Mouse (Mus musculus) spleen, adult 2 months (tissue): ENCODE data around the gene Nop2. TPM values are rescaled to one million over a fixed set of nuclear protein-coding genes. Genes with fewer than 3 reads are reported as not detected.
A peak's percentile ranks its signal among the peaks of the same experiment; 100 is the strongest.

ENCODE experiments used
- DNase-seq, 2 experiments: peaks; one replicate each; pipeline versions ENCODE4 v3.0.0 to v3.0.0-alpha.2; 2012 to 2021; ENCODE audit warnings: low spot score in 2 of 2, low read depth in 1 of 2
- H3K27ac ChIP-seq: fragments of 200-500 bp; 2 replicates; pipeline ENCODE4 v1.5.1; 2012; ENCODE audit warnings: low read length, inconsistent platforms; ENCODE audit not compliant: insufficient read depth
- H3K27me3 ChIP-seq: fragments of 200-500 bp; 2 replicates; pipeline ENCODE4 v1.6.1; 2012; ENCODE audit warnings: mild to moderate bottlenecking, moderate library complexity, low read length, inconsistent platforms; ENCODE audit not compliant: control insufficient read depth, insufficient read depth
- H3K36me3 ChIP-seq: fragments of 200-500 bp; 2 replicates; pipeline ENCODE4 v1.6.1; 2012; ENCODE audit warnings: mild to moderate bottlenecking, low read length, inconsistent platforms; ENCODE audit not compliant: control insufficient read depth, insufficient read depth
- H3K4me1 ChIP-seq: fragments of 200-500 bp; 2 replicates; pipeline ENCODE4 v1.6.1; 2011; ENCODE audit warnings: inconsistent platforms; ENCODE audit not compliant: control insufficient read depth, insufficient read depth, insufficient read length
- H3K4me3 ChIP-seq: fragments of 200-500 bp; 2 replicates; pipeline ENCODE4 v1.5.1; 2011; ENCODE audit warnings: mild to moderate bottlenecking, inconsistent platforms; ENCODE audit not compliant: insufficient read depth, insufficient read length; ENCODE audit errors: extremely low read depth
- CTCF ChIP-seq: fragments of 200-500 bp; IDR thresholded peaks from 2 replicates; pipeline ENCODE4 v1.5.1; 2011; ENCODE audit warnings: mild to moderate bottlenecking, inconsistent platforms; ENCODE audit not compliant: insufficient read depth, insufficient read length, insufficient replicate concordance; ENCODE audit errors: extremely low read depth
- POLR2A ChIP-seq: fragments of 200-500 bp; IDR thresholded peaks from 2 replicates; pipeline ENCODE4 v1.6.1; 2011; ENCODE audit warnings: low read depth, low read length, inconsistent platforms
- WGBS: fragments of 180-500 bp; shearing (Covaris S2); methylation state at CpG from one replicate; pipeline ENCODE4 v1.1.7; 2018; 5-methylcytosine and 5-hydroxymethylcytosine counted together
- polyA plus RNA-seq: library from polyadenylated mRNA; depleted of rRNA; stranded (reverse); fragments of >200 nt; gene quantifications from 2 replicates; pipeline ENCODE4 v1.2.3, GENCODE M21; 2012; rRNA removed

The Nop2 gene
- polyA plus RNA-seq, 1 experiment: 14.0 TPM

GRCm38 (mm10) chr6:125186203-125186602 lies 54.5 kb downstream of the Nop2 start:
- Histone ChIP-seq H3K36me3 (peaks cover 24% of the 10 kb centered on the region), H3K4me1 (peaks cover 2% of the 10 kb centered on the region; the same call in 1 of the 2 replicates), H3K27ac (no peak overlapping the region), H3K4me3 (no peak overlapping the region), H3K27me3 (no peaks in the 10 kb centered on the region)
- no peak for TF ChIP-seq CTCF
- no peak for TF ChIP-seq POLR2A
- WGBS: 96% methylated on average over 10 of the region's 10 CpGs
- DNase-seq: no peak

- TF ChIP-seq POLR2A: no peak
- no peak for TF ChIP-seq CTCF
- Histone ChIP-seq H3K27ac (no peak overlapping the region), H3K4me1 (peaks cover 4% of the 10 kb centered on the region; the same call in 1 of the 2 replicates), H3K36me3 (peaks cover 7% of the 10 kb centered on the region; the same call in 1 of the 2 replicates), H3K4me3 (peak overlapping the region; percentile 96), H3K27me3 (no peaks in the 10 kb centered on the region)
- no peak for DNase-seq
Observed at GRCm38 (mm10) chr6:125190816-125191215, 59.1 kb downstream of the Nop2 start.

DNA sequence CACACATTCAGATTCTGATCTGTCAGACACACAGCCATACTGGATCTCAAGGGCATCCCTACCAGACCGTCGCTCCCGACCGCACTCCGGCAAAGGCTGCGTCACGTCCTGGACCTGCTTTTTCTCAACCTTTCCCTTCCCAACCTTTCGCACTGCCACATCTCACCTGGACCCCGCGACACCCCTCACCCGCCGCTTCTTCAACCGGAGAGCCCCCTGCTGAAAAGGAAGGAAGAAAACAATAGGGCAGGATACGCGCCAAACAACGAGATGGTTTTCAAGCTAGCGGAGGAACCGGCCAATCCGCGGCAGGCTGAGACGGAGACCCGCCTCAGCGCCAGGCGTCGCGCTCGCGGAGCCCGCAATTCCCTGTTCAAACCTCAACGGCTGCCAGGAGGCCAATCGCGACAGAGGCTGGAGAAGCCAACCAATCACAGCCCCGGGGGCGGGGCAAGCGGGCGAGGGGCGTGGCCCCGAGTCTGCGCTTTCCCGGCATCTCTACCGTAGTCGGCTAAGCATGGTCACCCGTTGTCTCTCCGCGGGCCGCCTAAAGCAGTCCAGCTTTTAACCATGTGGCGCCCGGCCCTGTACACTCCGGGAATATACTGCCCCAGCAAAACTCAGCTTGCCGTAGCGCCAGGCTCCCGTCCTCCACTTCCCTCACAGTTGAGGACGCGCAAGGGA lies 59.8 kb downstream of the Nop2 start, which contains the start of the genes Ncapd2 and Mrpl51:
Ncapd2 (minus strand) TSS at position 370 of the 684 bp plus-strand sequence.
Mrpl51 (plus strand) TSS at position 470 of the 684 bp plus-strand sequence.
- H3K4me3 ChIP-seq: peak within 1 kb of the TSS; percentile 96
- DNase-seq: peak; percentile 91 to 94
- TF ChIP-seq CTCF: no peak
- no peak for TF ChIP-seq POLR2A
- peaks cover 4% of the 10 kb centered on the region; the same call in 1 of the 2 replicates for H3K4me1 ChIP-seq
- H3K27ac ChIP-seq: peak within 1 kb of the TSS; percentile 99
- no peaks in the 10 kb centered on the region for H3K27me3 ChIP-seq
- WGBS: under 1% methylated on average over 54 of the region's 54 CpGs
- H3K36me3 ChIP-seq: peaks cover 8% of the 10 kb centered on the region; the same call in 1 of the 2 replicates

GRCm38 (mm10) chr6:125192016-125192714 lies 60.5 kb downstream of the Nop2 start:
- peaks cover 4% of the 10 kb centered on the region; the same call in 1 of the 2 replicates for H3K36me3 ChIP-seq
- no peaks in the 10 kb centered on the region for H3K27me3 ChIP-seq
- WGBS: under 1% methylated on average over 34 of the region's 34 CpGs

DNA sequence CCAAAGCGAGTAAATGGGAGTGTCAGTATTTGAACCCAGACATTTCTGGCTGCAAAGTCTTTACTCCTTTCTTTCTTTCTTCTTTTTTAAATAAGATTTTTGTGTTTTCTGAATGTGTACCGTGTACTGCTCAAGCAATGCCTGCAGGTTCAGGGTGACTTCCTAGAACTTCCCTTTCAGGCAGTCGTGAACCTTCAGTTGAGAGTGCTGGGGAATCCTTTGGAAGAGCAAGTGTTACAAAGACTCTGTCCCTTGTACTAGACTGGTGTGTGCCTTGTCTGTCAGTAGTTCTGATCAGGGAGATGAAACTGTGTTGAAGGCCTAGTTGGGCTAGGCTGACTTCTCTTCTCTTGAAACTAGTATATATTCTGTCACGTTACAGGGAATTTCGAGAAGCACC lies 61.1 kb downstream of the Nop2 start:
- Histone ChIP-seq H3K4me3 (peak overlapping the region; percentile 96; the same call in 1 of the 2 replicates), H3K36me3 (peaks cover 4% of the 10 kb centered on the region; the same call in 1 of the 2 replicates), H3K27me3 (no peaks in the 10 kb centered on the region), H3K4me1 (peaks cover 4% of the 10 kb centered on the region; the same call in 1 of the 2 replicates), H3K27ac (peak overlapping the region; percentile 99; the same call in 1 of the 2 replicates)
- TF ChIP-seq CTCF: no peak
- no peak for TF ChIP-seq POLR2A
- DNase-seq: no peak
- WGBS: 23% methylated on average over 5 of the region's 5 CpGs

More at GRCm38 (mm10) chr6:125192016-125192714, 60.5 kb downstream of the Nop2 start:
- Histone ChIP-seq H3K4me3 (peak overlapping the region; percentile 96), H3K4me1 (peaks cover 4% of the 10 kb centered on the region; the same call in 1 of the 2 replicates), H3K27ac (peak overlapping the region; percentile 99)
- peak; percentile 83 to 90 for DNase-seq
- TF ChIP-seq POLR2A: no peak
- TF ChIP-seq CTCF: no peak

GRCm38 (mm10) chr6:125193390-125193789 lies 61.7 kb downstream of the Nop2 start:
- peaks cover 4% of the 10 kb centered on the region; the same call in 1 of the 2 replicates for H3K4me1 ChIP-seq
- no peak overlapping the region for H3K27ac ChIP-seq
- no peak for DNase-seq
- H3K36me3 ChIP-seq: peaks cover 4% of the 10 kb centered on the region; the same call in 1 of the 2 replicates
- 65% methylated on average over 7 of the region's 7 CpGs for WGBS
- no peaks in the 10 kb centered on the region for H3K27me3 ChIP-seq
- no peak overlapping the region for H3K4me3 ChIP-seq
- TF ChIP-seq POLR2A (no peak), CTCF (no peak)

Other genes starting within 250 kb of the Nop2 start
- gene Cd4, start 243.7 kb upstream of the Nop2 start, polyA plus RNA-seq: 34.2 and 35.9 TPM in 2 replicates
- 10.9 and 18.2 TPM in 2 replicates for gene Lag3, start 220.2 kb upstream of the Nop2 start, polyA plus RNA-seq
- 450 and 549 TPM in 2 replicates for gene Ptms, start 211.8 kb upstream of the Nop2 start, polyA plus RNA-seq
- 125 and 140 TPM in 2 replicates for gene Mlf2, start 200.5 kb upstream of the Nop2 start, polyA plus RNA-seq
- gene Cops7a, start 166.4 kb upstream of the Nop2 start, polyA plus RNA-seq: 106 and 116 TPM in 2 replicates
- gene Pianp, start 135.2 kb upstream of the Nop2 start, polyA plus RNA-seq: 3.4 and 5.4 TPM in 2 replicates
- 52.2 and 54.3 TPM in 2 replicates for gene Zfp384, start 122.8 kb upstream of the Nop2 start, polyA plus RNA-seq
- 31.8 and 36.2 TPM in 2 replicates for gene Ing4, start 92.1 kb upstream of the Nop2 start, polyA plus RNA-seq
- gene Acrbp, start 82.2 kb upstream of the Nop2 start, polyA plus RNA-seq: 34.4 and 35.8 TPM in 2 replicates
- gene Lpar5, start 64.0 kb upstream of the Nop2 start, polyA plus RNA-seq: 62.1 and 64.3 TPM in 2 replicates
- 87.4 and 196 TPM in 2 replicates for gene Chd4, start 35.9 kb upstream of the Nop2 start, polyA plus RNA-seq
- 58.0 and 66.8 TPM in 2 replicates for gene Iffo1, start 13.3 kb downstream of the Nop2 start, polyA plus RNA-seq
- gene Gapdh, start 34.6 kb downstream of the Nop2 start, polyA plus RNA-seq: 1,160 and 1,333 TPM in 2 replicates
- gene Ncapd2, start 59.8 kb downstream of the Nop2 start, polyA plus RNA-seq: 84.6 and 110 TPM in 2 replicates
- gene Mrpl51, start 59.9 kb downstream of the Nop2 start, polyA plus RNA-seq: 21.2 and 29.4 TPM in 2 replicates
- gene Vamp1, start 83.6 kb downstream of the Nop2 start, polyA plus RNA-seq: 41.7 and 46.8 TPM in 2 replicates
- 24.4 and 38.0 TPM in 2 replicates for gene Tapbpl, start 100.0 kb downstream of the Nop2 start, polyA plus RNA-seq
- 87.3 and 98.7 TPM in 2 replicates for gene Cd27, start 105.1 kb downstream of the Nop2 start, polyA plus RNA-seq
- gene Tuba3a, start 154.1 kb downstream of the Nop2 start, polyA plus RNA-seq: not detected in 2 replicates
- gene Ltbr, start 182.0 kb downstream of the Nop2 start, polyA plus RNA-seq: 22.8 and 24.5 TPM in 2 replicates
- gene Scnn1a, start 188.8 kb downstream of the Nop2 start, polyA plus RNA-seq: 1.5 and 2.1 TPM in 2 replicates
- 51.3 and 63.7 TPM in 2 replicates for gene Tnfrsf1a, start 217.5 kb downstream of the Nop2 start, polyA plus RNA-seq
- not detected in 2 replicates for gene Plekhg6, start 248.9 kb downstream of the Nop2 start, polyA plus RNA-seq